Mouse (Mus musculus) cerebellum, adult 2 months (tissue): ENCODE data around the gene Ppp1r18.

Experiments
- CTCF ChIP-seq: fragments of 200-500 bp; IDR thresholded peaks from 2 replicates; pipeline ENCODE4 v1.5.1; 2011; ENCODE audit warnings: low read depth, mild to moderate bottlenecking, control low read depth, low read length, moderate library complexity, borderline replicate concordance; ENCODE audit not compliant: insufficient read depth
- POLR2A ChIP-seq: fragments of 200-500 bp; IDR thresholded peaks from 2 replicates; pipeline ENCODE4 v1.6.1; 2011; ENCODE audit warnings: low read length, control low read depth, borderline replicate concordance; ENCODE audit not compliant: insufficient read depth

DNA sequence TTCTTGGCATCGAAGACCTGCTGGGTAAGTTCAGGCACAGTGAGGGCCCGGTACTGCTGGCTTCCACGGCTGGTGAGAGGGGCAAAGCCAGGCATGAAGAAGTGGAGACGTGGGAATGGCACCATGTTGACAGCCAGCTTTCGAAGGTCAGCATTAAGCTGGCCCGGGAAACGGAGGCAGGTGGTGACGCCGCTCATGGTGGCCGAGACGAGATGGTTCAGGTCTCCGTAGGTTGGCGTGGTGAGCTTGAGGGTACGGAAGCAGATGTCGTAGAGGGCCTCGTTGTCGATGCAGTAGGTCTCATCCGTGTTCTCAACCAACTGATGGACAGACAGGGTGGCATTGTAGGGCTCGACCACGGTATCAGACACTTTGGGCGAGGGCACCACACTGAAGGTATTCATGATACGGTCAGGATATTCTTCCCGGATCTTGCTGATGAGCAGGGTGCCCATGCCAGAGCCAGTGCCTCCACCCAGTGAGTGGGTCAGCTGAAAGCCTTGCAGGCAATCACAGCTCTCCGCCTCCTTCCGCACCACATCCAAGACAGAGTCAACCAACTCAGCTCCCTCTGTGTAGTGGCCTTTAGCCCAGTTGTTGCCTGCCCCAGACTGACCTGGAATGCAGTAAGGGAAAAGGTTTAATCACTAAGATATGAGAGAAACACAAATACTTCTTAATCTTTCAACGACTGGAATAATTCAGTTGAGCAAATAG lies 29.8 kb upstream of the Ppp1r18 start:
- TF ChIP-seq POLR2A: no peak
- no peak for TF ChIP-seq CTCF
